Mouse (Mus musculus) CH12.LX (cell line): ENCODE measurements around the gene Dpp6.
A peak's percentile ranks its signal among the peaks of the same experiment; 100 is the strongest.

Experiments used
- CTCF ChIP-seq, 2 experiments: IDR thresholded peaks in 1 of 2; conservative IDR thresholded peaks in 1 of 2; 2 replicates each; pipeline ENCODE4 v1.5.1; 2011 to 2012; ENCODE audit warnings: low read depth in 2 of 2, low read length in 2 of 2, improper control_type of control experiment in 1 of 2, inconsistent platforms in 1 of 2, mild to moderate bottlenecking in 1 of 2, moderate library complexity in 1 of 2
- KAT2A ChIP-seq: IDR thresholded peaks from 2 replicates; pipeline ENCODE4 v1.6.1; 2012; ENCODE audit warnings: low read length, improper control_type of control experiment, inconsistent platforms; ENCODE audit not compliant: insufficient replicate concordance
- MEF2A ChIP-seq: IDR thresholded peaks from 2 replicates; pipeline ENCODE4 v1.6.1; 2014; ENCODE audit warnings: low read depth, mild to moderate bottlenecking, inconsistent platforms, low read length, improper control_type of control experiment, borderline replicate concordance
- MYC ChIP-seq: IDR thresholded peaks from 2 replicates; pipeline ENCODE4 v1.6.1; 2011; ENCODE audit warnings: low read depth, mild to moderate bottlenecking, improper control_type of control experiment, low read length
- RCOR1 ChIP-seq: conservative IDR thresholded peaks from 2 replicates; pipeline ENCODE4 v1.6.1; 2012; ENCODE audit warnings: low read depth, mild to moderate bottlenecking, inconsistent platforms, low read length, improper control_type of control experiment
- ZNF384 ChIP-seq: IDR thresholded peaks from 2 replicates; pipeline ENCODE4 v1.6.1; 2012; ENCODE audit warnings: low read depth, low read length, improper control_type of control experiment, inconsistent platforms

GRCm38 (mm10) chr5:27615769-27616168, 798.8 kb downstream of the Dpp6 start:
- TF ChIP-seq KAT2A = no peak
- no peak for TF ChIP-seq RCOR1
- peak; percentile 61 to 74 for TF ChIP-seq CTCF (conservative IDR thresholded peaks at IDR 0.05 in 1 of 2, IDR thresholded peaks at IDR 0.05 in 1 of 2; ENCODE audit: low read depth in 2 of 2, low read length in 2 of 2)
- no peak for TF ChIP-seq MEF2A
- no peak for TF ChIP-seq MYC
- TF ChIP-seq ZNF384 = no peak
